Mouse (Mus musculus) naive thymus-derived CD4-positive, alpha-beta T cell, adult 2 months (primary cell): ENCODE data around the gene 4933407L21Rik.
A peak's percentile ranks its signal among the peaks of the same experiment; 100 is the strongest.

ENCODE experiments used
- DNase-seq: peaks from one replicate; pipeline ENCODE4 v3.0.0-alpha.2; 2011; ENCODE audit warnings: low read depth

Gene 4933407L21Rik

DNA sequence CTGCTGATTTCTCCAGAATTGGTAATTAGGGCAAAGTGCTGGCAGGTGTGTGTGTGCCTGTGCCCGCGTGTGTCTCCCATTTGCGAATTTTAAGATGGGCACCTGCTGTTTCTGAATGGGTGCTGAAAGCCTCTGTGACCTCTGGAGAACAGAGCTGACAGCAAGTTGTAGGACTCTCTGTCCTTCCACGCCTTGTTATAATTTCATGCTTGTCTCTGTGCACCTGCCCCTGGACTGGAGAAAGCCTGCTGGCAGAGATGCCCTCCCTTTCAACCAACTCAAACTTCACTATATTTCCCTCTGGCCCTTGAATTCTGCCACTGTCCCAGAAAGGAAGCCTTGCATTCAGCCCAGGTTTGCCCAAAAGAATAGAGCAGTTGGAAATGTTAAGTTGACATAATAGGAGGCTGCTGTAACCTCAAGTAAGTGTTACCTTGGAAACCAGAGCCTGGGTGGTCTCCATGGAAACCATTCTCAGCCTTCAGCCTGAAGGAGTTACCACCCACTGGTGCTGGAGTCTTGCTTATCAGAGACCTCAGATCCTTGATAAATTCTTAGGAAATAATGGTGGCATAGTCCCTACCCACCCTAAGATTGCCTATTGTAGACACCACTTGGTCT, 11.3 kb upstream of the 4933407L21Rik start:
- DNase-seq = no peak

GRCm38 (mm10) chr1:85919621-85920020, 8.7 kb upstream of the 4933407L21Rik start:
- no peak for DNase-seq

DNA sequence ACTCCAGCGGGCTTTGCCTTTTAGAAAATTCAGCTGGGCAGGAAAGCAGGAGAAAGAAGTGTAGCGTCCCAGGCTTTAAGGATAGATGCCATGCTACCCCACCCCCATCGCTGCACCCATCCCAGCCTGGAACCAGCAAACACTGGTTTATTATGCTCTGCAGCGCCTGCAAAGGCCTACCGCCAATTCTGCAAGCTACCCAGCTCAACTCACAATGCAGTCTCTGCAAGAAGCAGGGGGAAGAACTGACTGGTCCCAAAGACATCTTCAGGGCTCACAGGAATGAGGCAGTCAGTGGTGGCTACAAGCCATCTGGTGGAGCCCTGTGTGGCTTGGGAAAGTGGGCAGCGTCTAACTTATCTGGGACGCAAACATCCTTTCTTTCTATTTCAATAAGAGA, 6.6 kb upstream of the 4933407L21Rik start:
- DNase-seq = no peak

DNA sequence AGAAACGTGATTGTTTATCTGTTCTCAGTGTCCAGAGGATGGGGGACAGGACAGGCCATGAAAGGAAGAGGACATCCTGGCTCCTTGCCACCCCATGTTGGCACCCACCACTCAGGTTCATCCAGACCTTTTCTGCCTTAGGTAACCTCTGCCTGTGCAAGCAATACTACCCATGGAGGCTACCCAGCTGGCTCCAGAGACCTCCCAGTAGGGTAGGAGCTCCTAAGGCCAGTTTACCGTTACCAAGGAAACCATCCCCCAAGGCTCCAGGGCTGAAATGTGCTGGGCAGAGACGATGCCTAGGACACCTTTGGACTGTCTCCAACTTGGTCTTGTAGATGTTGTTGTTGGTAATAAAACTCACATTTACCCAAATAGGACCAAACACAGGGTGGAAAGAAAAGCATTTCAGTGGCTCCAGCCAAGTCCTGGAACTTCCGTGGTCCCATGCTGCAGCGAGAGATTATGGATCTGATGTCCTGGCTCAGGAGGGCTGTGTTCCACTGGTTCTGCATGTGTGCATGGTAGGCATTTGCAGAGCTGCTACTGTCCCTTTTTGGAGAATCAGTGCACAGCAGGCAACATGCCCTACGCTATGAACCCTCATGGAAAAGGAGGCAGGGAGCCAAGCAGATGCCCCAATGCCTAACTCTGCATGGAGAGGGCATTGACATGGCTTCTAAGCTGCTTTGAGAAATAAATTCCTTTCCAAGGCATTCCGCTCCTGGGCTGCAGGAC, 6.0 kb upstream of the 4933407L21Rik start:
- no peak for DNase-seq

DNA sequence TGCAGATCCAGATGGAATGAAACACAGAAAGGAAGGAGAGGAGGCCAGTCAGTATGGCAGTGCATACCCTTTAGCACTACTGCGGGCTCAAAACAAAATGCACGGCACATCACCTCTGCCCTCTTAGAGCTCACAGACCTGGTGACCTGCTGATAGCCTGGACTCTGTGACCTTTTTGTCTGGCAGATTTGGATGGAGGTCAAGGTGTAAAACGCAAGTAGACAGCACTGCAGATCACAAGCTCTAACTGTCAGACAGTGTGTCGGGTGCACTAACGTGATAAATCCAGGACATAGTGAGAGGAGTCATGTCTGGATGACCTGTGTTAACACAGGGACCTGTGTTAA, 5.4 kb upstream of the 4933407L21Rik start:
- DNase-seq = no peak

DNA sequence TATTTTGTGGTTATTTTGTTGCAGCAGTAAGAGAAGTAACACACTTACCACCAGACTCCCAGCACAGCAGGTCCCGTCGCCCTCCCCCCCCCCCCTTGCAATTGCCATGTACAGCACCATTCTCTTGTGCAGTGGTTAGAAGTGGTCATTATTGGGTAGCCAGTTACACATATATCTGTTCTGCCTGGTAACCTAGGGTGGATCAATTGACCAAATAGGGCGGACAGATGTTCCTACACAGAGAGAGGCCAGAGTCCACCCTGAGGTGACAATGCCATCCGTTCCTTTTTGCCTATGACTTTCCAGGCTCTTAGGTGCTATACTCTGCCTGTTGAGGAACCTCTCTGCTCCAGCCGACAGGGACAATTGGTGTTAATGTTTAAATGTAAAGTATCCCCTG, 3.1 kb upstream of the 4933407L21Rik start:
- no peak for DNase-seq

- no peak for DNase-seq
Measured at GRCm38 (mm10) chr1:85928688-85929065, 394 bp downstream of the 4933407L21Rik start.

DNA sequence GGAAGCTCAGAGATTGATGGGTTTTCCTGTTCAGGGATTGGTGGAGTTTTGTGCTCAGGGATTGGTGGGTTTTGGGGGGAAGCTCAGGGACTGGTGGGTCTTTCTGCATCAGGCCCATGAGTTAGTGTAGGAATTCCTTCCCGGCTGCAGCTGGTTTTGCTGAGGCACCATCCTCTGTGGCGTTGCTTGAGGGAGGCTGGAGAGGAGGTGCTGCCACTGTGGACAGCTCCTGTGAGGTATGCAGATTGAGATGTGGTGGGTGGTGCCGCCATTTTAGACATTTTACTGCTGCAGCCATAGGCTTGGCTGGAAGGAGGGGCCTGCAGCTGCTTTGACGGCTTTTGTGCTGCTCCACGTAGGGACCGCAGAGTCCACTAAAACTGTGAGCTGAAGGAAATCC, 1.1 kb downstream of the 4933407L21Rik start:
- DNase-seq = no peak

DNA sequence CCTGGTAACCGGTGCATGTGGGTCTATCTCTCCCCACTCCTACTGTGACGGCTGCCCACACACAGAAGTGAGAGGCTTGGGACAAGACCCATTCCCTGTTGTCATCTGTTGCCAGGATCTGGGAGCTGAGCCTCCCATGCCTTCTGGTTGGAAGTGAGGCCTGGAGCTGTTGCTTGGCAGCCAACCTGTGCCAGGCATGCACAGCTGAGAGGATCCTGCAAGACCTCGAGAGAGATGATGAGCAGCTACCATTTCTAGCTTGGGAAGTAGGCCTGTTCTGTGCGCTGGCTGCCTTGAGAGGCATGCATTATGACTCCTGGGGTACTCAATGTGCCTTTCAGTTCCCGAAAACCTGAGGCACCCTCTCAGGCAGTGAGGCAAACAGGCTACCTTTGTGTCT, 2.9 kb downstream of the 4933407L21Rik start:
- no peak for DNase-seq

DNA sequence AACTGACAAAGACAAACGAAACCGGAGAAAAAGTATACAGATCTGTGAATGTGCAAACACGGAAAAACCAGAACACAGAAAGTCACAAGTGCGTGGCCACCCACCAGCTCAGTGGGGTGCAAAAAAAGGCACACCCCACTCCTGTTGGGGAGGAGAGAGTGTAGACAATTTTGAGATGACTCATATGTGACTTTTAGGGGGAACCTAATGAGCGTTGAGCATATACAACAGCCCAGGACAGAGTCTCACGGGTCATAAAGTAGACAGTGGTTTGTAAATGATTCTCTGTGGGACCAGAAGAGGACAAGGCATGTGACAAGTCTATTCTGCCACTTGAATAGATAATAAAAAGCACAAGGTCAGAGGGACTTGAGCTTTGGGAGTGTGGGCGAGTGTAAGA, 4.9 kb downstream of the 4933407L21Rik start:
- DNase-seq = no peak

GRCm38 (mm10) chr1:85933631-85934465, 5.6 kb downstream of the 4933407L21Rik start:
- no peak for DNase-seq

DNA sequence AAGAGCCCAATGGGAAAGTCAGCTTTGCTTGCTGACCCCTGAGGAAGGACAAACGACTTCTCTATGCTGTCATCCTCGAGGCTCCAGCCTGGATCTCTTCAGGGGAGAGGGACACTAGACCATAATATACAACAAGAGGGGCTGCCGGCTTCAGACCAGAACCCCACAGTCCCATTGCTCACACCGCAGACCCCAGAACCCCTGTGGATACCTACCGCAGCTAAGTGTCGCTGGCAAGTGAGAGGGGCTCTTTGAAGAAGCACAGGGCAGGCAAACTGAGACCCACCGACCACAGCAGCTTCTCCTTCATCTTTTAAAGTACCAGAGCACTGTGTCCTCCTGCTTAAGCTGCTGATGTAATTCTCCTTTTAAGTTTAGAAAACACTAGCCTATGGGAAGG, 6.3 kb downstream of the 4933407L21Rik start:
- DNase-seq = no peak

- peak; percentile 82 for DNase-seq
Measured at GRCm38 (mm10) chr1:85935148-85935852, 7.0 kb downstream of the 4933407L21Rik start.

DNA sequence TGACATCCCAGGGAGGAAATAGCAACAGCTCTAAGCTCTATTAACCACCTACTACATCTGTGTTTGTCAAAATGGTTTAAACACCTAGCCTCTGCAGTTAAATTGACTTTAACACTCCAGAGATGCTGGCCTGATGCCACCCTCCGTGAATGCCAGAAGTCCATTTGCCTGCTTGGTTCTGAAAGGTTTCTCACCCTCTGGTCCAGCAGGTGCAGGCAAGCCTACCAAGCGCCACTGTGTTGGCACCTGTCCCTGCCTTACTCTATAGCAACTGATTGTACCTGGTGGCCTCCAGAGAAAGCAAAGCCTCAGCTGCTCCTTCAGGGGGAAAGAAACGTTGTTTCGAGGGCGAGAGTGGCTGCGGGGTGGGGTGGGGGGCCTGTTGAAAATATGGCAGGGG, 8.0 kb downstream of the 4933407L21Rik start:
- DNase-seq = no peak

DNA sequence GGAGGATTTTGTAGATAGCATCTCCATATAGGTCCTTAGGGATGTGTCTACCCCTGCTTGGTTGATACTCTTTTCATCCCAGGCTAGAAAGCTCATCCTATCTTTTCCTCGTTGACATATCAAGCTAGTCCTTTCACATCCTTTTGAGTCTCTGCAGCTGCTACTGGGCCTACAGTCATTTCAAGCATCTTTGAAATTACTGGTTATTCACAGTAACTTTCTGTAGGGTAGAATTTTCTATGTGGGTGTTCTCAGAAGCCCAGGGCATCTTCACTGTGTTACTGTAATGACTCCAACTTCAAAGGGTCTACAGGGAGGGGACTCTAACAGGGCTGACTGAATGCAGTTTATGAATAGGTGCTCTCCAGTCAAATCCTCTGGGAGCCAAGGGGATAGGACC, 9.0 kb downstream of the 4933407L21Rik start:
- no peak for DNase-seq

GRCm38 (mm10) chr1:85942318-85942717, 14.0 kb downstream of the 4933407L21Rik start:
- no peak for DNase-seq

- no peak for DNase-seq
Measured at GRCm38 (mm10) chr1:85949085-85949684, 20.9 kb downstream of the 4933407L21Rik start.

- DNase-seq = no peak
Measured at GRCm38 (mm10) chr1:85955150-85955549, 26.9 kb downstream of the 4933407L21Rik start.

- peak; percentile 34 for DNase-seq
Measured at GRCm38 (mm10) chr1:85957290-85957689, 29.0 kb downstream of the 4933407L21Rik start.

GRCm38 (mm10) chr1:85957942-85958619, 29.8 kb downstream of the 4933407L21Rik start:
- DNase-seq = peak; percentile 23

DNA sequence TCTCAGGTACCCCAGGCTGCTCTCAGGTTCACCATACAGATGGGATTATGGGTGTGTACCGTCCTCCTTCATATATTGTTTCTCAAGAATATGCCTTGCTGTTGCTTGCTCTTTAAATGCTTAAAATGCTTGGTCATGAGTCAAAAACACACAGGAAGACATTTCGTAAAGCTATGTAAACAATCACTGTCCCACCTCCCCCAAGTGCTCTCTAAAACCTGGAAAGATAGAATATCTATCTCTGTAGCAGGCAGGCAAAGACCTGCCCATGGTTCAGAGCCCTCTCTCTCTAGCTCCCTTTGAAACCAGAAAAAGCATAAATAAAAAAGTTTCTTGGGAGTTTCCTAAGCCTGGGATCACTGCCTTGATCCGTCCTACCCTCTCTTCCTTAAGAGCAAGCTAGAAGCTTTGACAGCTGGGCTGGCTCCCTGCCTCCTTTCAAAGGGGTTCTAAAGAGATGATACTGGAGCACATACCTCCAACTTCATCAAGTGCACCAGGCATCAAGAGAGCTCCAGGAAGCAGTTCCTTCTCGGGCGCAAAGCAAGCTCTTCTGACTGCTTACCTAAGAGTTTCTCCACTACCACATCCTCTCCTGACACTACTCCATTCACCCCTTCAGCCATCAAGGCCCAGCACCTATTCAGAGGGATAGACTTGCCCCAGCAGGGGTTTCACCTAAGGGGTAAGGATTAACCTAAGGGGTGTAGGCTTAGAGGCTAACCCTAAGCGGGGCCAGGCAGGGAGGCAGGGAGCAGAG, 31.0 kb downstream of the 4933407L21Rik start:
- peak; percentile 45 for DNase-seq
